Mouse (Mus musculus): ENCODE data around the gene Cdh22.

Gene Cdh22

DNA sequence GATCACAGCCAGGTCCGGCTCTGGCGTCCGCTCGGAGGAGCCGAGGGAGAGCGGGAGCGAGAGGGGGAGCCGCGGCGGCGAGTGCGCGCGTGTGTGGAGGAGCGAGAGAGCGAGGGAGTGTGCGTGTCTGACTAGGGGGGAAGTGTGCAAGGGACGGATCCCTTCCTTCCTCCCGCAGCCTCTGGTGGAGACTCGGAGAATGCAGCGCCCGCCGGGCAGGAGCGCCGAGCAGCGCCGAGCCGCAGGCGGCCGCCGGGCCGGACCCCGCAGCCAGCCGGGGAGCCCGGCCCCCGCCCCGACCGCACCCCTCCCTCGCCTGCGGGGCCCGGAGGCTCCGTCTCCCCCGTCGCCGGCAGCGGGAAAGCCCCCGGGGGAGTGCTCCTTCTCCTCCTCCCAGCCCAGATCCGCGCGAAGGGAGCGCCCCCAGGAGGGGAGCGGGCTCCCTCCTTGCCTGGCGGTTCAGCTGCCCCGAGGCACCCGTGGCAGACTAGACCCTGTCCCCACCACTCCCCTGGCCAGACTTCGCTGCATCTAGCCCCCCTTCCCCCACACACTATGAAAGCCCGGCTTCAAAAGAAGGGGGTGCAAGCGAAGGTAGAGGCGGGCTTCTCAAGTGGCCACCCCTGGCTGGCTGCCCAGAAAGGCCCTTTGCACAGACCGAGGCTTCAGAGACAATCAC, at the start of gene Cdh22:
Cdh22 (minus strand) TSS at position 241 of the 679 bp plus-strand sequence.
- 1% methylated on average over 55 of the region's 60 CpGs for WGBS

- 90% methylated on average over 7 of the region's 7 CpGs for WGBS
These were observed 49.7 kb upstream of the Cdh22 start for GRCm38 (mm10) chr2:165284377-165284776.

GRCm38 (mm10) chr2:165283644-165284043, 49.0 kb upstream of the Cdh22 start:
- WGBS, result 90% methylated on average over 3 of the region's 3 CpGs

- WGBS, result 51% methylated on average over 6 of the region's 6 CpGs
These were observed 47.2 kb upstream of the Cdh22 start for GRCm38 (mm10) chr2:165281779-165282311.

DNA sequence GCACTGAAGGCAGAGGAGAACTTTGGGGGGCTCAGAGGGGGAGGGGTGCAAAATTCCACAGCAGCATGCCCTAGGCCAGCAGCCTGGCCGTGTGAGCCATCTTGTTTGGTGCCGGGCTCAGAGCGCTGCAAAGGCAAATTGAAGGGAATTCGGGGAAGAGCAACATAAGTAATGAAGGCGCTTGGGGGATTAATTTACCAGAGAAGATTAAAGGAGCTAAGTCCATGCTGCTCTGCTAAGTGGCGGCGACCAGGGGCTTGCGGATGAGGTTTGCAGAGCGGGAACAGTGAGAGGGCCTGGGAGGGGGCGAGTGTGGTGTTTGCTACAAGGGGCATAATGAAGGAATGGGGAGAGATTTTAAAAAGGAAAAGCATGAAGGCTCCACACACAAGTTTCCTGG, 44.7 kb upstream of the Cdh22 start:
- WGBS, result 77% methylated on average over 10 of the region's 10 CpGs

DNA sequence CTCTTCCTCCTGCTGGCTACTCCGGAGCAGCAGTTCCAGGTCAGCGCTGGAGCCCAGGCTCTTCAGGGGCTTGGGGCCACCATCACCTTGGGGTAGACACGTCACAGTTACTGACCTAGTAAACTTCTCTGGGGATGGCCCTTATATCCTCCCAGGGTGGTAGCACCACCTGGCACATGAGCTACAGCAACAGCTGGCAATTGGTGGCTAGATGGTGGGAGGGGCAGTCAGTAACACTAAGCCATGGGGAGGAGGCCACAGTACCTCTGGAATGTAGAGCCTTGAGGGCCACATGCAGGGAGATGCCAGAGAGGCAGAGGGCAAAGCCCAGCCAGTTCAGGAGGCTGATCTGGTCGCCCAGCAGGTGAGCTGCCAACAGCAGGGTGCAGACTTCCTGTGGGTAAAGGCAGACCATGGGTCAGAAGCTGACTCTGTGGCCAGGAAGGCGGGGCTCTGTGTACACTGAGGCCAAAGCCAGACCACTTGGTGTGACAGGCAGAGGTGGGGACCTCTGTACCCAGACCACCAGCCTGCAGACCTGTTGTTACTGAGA, 42.6 kb upstream of the Cdh22 start:
- WGBS, result 91% methylated on average over 5 of the region's 5 CpGs

GRCm38 (mm10) chr2:165275824-165276223, 41.2 kb upstream of the Cdh22 start:
- 11% methylated on average over 8 of the region's 8 CpGs for WGBS

DNA sequence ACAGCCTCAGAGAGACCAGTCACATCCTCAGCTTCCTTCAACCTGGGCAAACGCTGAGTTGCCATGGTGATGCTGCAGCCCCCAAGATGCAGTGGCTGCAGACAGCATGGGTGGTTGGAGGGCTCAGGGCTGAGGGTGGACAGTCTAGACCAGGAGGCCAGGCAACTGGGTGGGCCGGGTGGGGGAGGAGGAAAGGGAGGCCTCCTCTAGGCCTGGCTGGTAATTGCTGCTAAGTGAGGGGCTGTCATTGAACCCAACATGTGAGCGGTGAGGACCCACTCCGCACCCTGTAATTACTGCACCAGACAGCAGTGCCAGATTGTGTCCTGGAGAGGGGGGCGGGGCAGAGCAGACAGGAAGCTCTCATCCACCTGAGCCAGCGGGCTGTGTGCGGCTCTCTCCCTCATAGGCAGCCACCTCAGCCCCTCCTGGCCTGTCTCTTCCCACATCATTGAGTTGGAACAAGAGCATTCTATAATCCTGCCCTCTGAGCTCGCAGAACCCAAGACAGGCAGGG, 40.5 kb upstream of the Cdh22 start:
- 57% methylated on average over 8 of the region's 8 CpGs for WGBS

GRCm38 (mm10) chr2:165273589-165273988, 38.9 kb upstream of the Cdh22 start:
- WGBS, result 68% methylated on average over 4 of the region's 4 CpGs

- 58% methylated on average over 8 of the region's 8 CpGs for WGBS
These were observed 36.7 kb upstream of the Cdh22 start for GRCm38 (mm10) chr2:165271326-165271725.

GRCm38 (mm10) chr2:165270858-165271257, 36.2 kb upstream of the Cdh22 start:
- 76% methylated on average over 7 of the region's 7 CpGs for WGBS

DNA sequence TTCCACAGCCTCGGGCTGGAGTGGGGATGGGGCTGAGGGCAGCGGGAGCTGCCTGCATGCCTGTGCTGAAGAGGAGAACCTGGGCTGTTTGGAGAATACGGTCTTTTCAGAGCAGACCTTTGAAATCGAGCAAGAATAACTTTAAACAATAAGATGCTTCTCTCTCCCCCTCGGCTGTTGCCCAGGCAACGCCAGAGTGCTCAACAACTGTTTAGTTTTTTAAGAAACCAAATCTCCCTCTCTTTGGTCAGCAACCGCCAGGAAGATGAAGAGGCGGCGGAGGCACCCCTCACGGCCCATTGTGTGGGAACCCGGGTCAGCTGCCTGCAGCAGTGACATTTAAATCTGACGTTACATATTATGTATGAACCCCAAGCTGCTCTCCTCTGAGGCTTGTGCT, 32.1 kb upstream of the Cdh22 start:
- 22% methylated on average over 12 of the region's 12 CpGs for WGBS

DNA sequence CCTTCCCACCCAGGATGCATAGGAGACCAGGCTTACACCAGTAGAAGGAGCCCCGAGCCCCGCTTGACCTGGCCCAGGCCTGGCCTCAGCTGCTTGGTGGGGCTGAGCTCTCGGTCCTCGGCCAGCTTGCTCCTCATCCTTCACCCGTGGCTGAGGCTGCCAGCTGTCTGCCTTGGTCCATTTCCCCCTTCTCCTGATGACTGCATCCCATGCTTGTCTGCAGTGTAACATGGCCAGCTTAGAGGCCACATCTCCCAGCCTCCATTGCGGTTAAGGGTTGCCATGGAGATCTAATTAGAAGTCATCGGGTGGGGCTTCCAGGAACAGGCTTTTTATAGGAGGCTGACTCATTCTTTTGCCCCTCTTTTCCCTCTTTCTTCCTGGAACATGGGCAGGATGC, 29.2 kb upstream of the Cdh22 start:
- WGBS, result 53% methylated on average over 7 of the region's 7 CpGs

DNA sequence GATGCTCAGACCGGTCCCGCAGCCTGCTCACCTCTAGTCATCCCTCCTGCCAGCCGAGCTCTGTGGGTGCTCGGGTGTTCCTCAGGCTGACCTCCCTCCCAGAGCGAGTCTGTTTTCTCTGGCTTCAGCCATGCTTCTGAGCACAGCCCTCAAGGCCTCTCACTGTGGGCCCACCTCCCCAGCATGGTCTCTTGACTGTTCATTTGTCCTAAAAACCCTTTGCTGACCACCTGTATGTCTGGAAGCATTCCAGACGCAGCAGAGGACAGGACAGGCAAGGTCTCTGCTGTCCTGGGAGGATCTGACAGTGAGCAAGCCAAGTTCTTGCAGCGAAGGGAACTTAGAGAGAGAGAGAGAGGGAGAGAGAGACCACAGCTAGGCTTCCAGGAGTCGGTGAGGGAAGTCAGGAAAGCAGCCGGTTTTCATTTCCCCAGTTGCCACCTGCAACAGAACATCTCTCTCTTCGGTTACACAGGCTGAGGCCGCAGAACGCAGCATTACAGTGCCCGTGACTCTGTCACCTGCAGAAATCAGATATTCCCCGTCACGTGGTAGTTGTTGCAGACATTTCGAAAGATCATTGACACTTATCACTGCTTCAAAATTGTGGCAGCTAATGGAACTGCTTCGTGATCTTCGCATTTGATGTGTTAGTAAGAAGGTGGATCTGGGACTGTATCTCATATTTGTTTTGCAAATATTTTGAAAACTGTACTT, 27.8 kb upstream of the Cdh22 start:
- WGBS, result 78% methylated on average over 18 of the region's 18 CpGs

- WGBS, result 82% methylated on average over 8 of the region's 8 CpGs
These were observed 25.2 kb upstream of the Cdh22 start for GRCm38 (mm10) chr2:165259859-165260258.

DNA sequence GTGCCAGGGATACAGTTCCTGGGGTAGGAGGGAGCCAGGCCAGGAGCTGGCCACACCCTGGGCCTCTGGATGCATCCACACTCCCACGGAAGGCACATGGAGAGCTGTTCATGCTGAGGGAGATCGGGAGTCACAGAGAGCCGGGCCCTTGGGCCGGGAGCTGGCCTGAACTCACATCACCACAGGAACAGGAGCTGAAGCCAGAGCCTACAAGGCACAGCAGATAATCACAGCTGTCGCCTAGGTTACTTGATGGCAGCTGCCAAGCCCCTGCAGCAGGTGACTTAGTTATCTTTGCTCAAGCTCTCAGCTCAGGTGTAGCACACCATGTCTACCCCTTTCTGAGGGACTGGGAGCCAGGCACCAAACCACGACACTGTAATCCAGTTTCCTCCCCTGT, 23.7 kb upstream of the Cdh22 start:
- WGBS, result 72% methylated on average over 6 of the region's 6 CpGs

GRCm38 (mm10) chr2:165257151-165257834, 22.6 kb upstream of the Cdh22 start:
- 37% methylated on average over 11 of the region's 11 CpGs for WGBS

DNA sequence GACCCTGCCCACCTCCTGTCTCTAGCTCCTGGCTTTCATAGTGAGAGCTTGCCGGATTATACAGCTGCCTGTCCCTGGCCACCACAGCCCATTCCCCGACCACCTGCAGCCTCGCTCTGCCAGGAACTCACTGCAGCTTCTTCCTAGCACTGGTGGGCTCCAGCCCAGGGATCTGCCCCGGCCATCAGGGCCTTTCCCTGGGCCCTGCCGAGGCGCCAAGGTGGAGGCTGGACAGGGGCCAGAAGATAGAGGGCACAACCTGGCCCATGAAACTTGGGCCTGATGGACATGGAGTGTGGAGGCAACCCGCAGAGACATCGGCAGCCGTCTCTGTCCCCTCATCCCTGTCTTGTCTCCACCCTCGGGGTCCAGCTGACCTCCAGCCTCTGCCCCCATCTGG, 21.6 kb upstream of the Cdh22 start:
- WGBS, result 80% methylated on average over 10 of the region's 10 CpGs

- WGBS, result 68% methylated on average over 10 of the region's 10 CpGs
These were observed 19.2 kb upstream of the Cdh22 start for GRCm38 (mm10) chr2:165253867-165254266.

GRCm38 (mm10) chr2:165253269-165253668, 18.6 kb upstream of the Cdh22 start:
- WGBS, result 86% methylated on average over 8 of the region's 8 CpGs

GRCm38 (mm10) chr2:165252801-165253200, 18.1 kb upstream of the Cdh22 start:
- WGBS, result 68% methylated on average over 9 of the region's 9 CpGs

DNA sequence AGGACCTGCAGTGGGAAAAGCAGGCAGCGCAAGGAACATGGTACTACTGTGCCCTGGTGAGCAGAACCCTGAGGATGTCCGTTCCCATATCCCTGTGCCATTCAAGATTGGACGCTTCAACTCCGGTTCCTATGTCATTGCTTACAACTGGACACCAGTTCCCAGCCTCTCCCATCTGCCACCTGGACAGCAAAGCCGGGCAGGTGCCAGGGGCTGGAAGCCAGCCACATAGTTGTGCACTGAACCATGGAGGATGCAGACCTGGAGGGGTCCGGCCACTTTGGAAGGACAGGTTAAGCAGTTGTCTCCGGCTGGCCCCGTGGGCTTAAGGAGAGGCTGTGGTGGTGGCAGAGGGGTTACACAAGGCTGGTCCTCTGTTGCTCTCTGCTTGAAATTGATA, 17.7 kb upstream of the Cdh22 start:
- WGBS, result 78% methylated on average over 8 of the region's 8 CpGs
